Mouse (Mus musculus) thymus, postnatal 10 days (tissue): ENCODE measurements at regions not wholly inside any gene's neighbourhood (a gene's known extent, or its start where the extent isn't known, plus 50 kb on each side); places are given as distances from the start of the nearest gene placed in this dataset.

Source experiments
- DNase-seq, 2 experiments: peaks; one replicate each; pipeline ENCODE4 v3.0.0; 2021; ENCODE audit warnings: low spot score in 2 of 2

DNA sequence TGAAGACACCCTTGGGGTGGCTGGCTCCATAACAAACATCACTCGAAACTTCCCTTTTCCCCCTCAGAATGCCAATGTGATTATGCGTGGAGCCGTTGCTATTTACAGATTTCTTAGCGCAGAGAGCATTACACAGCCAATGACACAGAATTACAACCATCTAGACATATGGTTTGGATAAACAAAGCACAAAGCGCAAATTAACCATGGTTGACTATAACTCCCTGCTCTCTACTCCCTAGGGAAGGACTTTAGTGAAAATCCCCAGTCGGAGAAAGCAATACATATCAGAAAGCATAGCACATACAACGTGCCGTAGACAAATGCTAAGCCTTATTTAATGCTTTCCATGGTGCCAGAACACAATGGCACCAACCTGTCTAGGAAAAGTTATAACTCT lies 131.8 kb downstream of the Tshz3 start:
- DNase-seq = no peak

DNA sequence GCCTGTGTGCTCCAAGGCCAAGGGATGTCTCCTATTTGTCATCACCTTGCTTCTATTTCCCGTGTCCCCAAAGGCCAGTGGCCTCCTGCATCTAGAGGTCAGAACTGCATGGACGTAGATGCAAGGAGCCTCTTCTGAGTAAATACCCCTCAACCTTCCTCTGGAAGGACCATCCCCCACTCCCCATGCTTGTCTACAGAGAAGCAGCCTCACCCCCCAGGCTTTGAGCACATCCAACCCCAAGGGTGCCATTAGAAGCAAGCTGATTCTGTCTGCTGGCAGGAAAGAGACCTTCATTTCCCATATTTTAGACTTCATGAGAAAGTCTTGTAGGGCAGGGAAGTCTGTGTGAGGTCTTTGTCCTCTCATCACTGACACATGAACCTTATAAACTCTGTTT lies 132.2 kb downstream of the Tshz3 start:
- no peak for DNase-seq

GRCm38 (mm10) chr7:36848279-36848678 lies 150.4 kb downstream of the Tshz3 start:
- no peak for DNase-seq

DNA sequence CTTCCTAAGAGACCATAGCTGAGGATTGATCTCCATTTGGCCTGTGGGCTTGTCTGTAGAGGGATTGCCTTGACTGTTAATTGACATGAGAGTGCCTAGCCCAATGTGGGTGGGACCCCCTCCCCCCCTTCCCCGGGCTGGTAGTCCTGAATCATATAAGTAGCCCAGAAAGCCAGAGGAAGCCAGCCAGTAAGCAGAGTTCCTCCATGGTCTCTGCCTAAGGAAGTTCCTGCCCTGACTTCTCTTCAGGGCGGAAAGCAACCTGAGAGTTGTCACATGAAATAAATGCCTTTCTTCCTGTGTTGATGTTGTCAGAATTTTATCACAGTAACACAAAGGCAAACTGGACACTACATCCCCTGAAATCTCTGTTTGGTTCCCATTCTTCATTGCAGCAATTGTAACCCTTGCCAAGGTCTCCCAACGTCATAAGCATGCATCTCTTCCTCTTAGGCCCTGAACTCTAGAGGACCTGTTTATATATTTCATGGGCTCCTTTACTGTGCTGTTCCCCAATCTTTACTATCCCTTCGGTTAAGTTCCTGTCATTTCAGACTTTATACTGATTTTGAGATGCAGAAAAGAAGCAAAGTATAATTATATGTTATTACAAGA lies 153.5 kb downstream of the Tshz3 start:
- DNase-seq = no peak

DNA sequence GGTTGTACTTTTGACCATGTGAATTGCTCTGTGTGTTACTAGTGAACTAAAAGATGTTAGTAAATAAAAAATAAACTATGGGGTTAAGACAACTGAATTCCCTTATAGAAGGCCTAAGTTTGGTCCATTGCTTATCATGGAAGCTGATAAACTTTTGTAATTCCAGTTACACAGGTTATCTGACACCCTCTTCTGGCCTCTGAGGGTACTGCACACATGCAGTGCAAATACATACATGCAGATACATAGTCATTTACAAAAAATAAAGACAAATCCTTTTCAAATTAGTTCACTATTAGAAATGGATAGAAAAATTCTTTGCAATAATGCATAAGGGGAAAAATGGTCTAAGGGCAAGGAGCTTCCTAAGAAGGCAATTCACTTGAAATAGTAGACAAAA lies 156.4 kb downstream of the Tshz3 start:
- no peak for DNase-seq

DNA sequence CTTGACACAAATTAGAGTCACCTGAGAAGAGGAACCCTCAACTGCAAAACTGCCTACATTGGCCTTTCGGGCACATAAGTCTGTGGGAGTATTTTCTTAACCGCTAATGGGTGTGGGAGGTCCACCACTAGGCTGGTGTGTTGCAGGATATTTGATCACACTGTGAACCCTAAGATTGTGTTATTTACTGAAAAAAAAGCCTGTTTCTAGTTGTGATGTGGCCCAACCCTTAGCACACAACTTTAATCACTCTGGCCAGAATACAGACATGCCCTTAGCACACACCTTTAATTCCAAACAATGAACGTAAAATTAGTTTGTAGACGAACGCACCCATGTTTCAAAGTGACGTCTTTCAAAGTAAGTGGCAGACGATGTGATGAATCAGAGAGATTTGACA lies 161.5 kb downstream of the Tshz3 start:
- no peak for DNase-seq

DNA sequence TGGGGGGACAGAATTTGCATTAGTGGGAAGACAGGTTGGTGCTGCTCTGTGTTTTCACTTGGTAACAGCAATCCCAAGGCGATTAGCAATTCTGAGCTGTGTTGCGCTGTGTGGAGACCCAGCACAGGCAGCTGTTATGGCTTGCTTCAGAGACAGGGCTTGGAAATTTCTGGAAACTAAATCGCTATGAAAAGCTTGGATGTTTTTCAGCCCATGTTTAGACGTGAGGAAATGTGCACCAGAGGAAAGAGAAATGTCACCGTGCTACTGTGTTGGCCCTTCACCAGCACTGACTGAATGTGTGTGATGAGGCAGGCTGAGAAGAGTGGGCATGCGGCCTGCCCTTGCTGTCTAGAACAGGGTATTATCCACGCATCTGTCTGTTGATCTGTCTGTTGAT lies 164.6 kb downstream of the Tshz3 start:
- DNase-seq = no peak

DNA sequence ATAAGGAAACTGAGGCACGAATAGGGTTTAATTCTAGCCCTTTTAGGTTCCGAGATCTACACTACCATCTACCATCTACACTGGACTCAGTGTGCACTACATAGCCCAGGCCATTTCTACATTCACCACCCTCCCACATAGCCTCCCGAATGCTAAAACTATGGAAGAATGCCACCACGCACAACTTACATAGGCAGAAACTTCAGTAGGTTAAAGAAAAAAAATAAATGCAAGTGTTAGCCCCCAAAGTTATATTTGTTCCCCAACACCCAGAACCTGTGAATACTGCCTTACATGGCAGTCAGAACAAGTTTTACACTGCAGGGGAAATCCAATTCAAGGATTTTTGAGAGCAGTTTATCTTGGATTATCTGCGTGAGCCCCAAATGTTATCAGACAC lies 165.8 kb downstream of the Tshz3 start:
- no peak for DNase-seq

GRCm38 (mm10) chr7:36864675-36865074 lies 166.8 kb downstream of the Tshz3 start:
- DNase-seq = no peak

DNA sequence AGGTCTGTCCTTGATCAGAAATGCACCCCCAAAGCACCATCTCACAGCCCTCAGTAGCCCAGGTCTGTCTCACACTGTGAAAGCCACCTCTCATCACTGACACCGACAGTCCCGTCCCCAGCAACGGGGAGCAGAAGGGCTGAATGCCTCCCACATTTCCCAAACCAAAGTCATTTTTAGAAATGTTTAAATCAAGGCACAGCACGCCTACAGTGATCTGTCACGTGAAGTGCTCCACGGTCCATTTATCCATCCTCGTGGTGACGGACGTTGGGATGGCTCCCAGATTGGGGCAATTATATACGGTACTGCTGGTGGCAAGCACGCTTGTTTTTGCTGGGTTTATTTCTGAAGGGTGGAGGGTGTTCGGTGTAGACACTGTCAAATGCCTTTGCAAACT lies 168.7 kb downstream of the Tshz3 start:
- DNase-seq = no peak

- DNase-seq = no peak
Observed at GRCm38 (mm10) chr7:36874004-36874403, 176.1 kb downstream of the Tshz3 start.

DNA sequence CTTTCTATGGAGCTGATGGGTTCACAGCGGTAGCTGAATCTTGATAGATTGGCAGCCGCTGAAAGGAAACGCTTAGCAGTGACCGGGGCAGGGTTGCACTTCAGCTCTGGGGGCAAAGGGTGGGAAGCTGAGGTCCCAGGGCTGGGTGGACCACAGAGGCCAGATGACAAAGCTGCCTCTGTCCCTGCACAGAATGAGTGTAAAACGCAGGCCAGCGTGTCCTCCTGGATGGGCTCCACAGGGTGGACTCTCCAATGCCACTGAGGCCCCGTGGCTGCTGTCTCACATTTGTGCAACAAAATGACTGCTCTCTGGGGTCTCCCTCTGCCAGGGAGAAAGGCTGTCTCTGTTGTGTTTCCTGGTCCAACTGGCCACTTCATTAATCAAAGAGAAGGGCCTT lies 179.8 kb downstream of the Tshz3 start:
- no peak for DNase-seq

GRCm38 (mm10) chr7:36892776-36893500 lies 195.0 kb downstream of the Tshz3 start:
- no peak for DNase-seq

- no peak for DNase-seq
Observed at GRCm38 (mm10) chr7:36896339-36896738, 198.4 kb downstream of the Tshz3 start.

DNA sequence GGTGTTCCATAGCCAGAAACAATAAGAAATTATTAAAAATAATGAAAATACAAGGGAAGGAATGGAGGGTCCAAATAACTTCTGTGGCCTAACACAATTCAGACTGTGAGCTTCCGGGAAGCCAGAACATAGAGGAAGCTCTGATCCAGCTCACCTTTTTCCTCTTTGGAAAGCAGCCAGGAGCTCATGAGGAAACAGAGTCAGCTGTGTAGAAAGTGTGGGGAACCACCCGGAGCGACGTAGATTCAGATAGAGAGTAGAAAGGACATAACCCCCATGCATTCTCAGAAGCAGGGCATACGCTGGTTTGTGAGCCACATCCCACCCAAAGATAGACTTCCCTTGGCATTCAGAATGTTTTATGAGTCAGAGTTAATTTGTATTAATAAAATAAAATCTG lies 203.6 kb downstream of the Tshz3 start:
- no peak for DNase-seq

DNA sequence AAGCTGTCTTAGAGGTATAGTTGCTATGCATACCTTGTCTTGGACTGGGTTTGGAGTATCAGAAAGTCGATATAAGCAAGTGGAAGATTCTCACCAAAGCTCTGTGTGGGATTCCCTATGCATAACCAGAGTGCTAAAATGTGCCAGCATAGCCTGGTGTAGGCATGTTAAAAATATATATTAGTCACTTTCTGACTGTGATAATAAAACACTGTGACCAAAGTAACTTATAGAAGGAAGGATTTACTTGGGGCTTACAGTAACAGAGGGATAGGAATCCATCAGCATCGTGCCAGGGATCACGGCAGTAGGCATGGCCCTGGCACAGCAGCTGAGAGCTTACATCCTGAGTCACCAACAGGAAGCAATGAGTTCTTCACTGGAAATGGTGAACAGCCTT lies 215.4 kb downstream of the Tshz3 start:
- no peak for DNase-seq

- DNase-seq = no peak
Observed at GRCm38 (mm10) chr7:36914261-36914660, 216.3 kb downstream of the Tshz3 start.

- no peak for DNase-seq
Observed at GRCm38 (mm10) chr7:36915171-36915570, 217.3 kb downstream of the Tshz3 start.

DNA sequence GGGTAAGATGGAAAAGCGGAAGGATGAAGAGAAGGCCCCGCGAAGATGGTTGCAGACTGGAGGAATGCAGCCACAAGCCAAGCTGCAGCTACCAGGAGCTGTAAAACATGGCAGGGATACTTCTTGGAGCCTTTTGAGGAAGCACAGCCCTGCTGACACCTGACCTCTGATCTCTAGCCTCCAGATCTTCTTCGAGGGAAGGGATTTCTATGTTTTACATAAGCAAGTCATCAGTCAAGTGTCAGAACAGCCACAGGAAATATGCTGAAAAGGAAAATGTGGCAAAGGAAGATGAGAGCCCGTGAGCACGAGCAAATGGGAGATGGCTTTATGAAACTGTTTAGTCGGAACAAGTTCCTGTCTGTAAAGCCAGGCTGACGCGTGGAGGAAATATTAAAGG lies 219.1 kb downstream of the Tshz3 start:
- DNase-seq = no peak

- DNase-seq = no peak
Observed at GRCm38 (mm10) chr7:36919413-36919812, 221.5 kb downstream of the Tshz3 start.

- no peak for DNase-seq
Observed at GRCm38 (mm10) chr7:36921003-36921402, 223.1 kb downstream of the Tshz3 start.

- no peak for DNase-seq
Observed at GRCm38 (mm10) chr7:36933490-36933889, 235.6 kb downstream of the Tshz3 start.

- no peak for DNase-seq
Observed at GRCm38 (mm10) chr7:36934792-36935555, 237.1 kb downstream of the Tshz3 start.
